Mouse (Mus musculus) intestine, embryonic 15.5 days (tissue): ENCODE measurements at regions not wholly inside any gene's neighbourhood (a gene's known extent, or its start where the extent isn't known, plus 50 kb on each side); places are given as distances from the start of the nearest gene placed in this dataset.
"Not testable (repeated sequence)": the region's sequence is repeated elsewhere in the genome, so short reads cannot be mapped to it uniquely, and the experiment has no call there.

ENCODE experiments used
- ATAC-seq: fragments of 200-750 bp; cut with Nextera tagmentation; 2 replicates; pipeline ENCODE4 v1.8.0; 2017; ENCODE audit warnings: moderate TSS enrichment, moderate library complexity
- H3K27ac ChIP-seq: fragments of 300-500 bp; sonication (generic); 2 replicates; pipeline ENCODE4 v1.5.1; 2015; ENCODE audit warnings: mild to moderate bottlenecking, inconsistent platforms
- H3K27me3 ChIP-seq: fragments of 300-500 bp; sonication (generic); replicated peaks from 2 replicates; pipeline ENCODE4 v1.6.1; 2015; ENCODE audit warnings: inconsistent platforms
- H3K36me3 ChIP-seq: fragments of 300-500 bp; sonication (generic); 2 replicates; pipeline ENCODE4 v1.6.1; 2015; ENCODE audit warnings: inconsistent platforms
- H3K4me1 ChIP-seq: fragments of 300-500 bp; sonication (generic); replicated peaks from 2 replicates; pipeline ENCODE4 v1.6.1; 2015; ENCODE audit warnings: inconsistent platforms
- H3K4me2 ChIP-seq: fragments of 300-500 bp; sonication (generic); replicated peaks from 2 replicates; pipeline ENCODE4 v1.6.1; 2015; ENCODE audit warnings: mild to moderate bottlenecking, inconsistent platforms
- H3K4me3 ChIP-seq: fragments of 300-500 bp; sonication (generic); replicated peaks from 2 replicates; pipeline ENCODE4 v1.5.1; 2015; ENCODE audit warnings: inconsistent platforms
- H3K9ac ChIP-seq: fragments of 300-500 bp; sonication (generic); 2 replicates; pipeline ENCODE4 v1.6.1; 2015; ENCODE audit warnings: inconsistent platforms
- H3K9me3 ChIP-seq: fragments of 300-500 bp; sonication (generic); 2 replicates; pipeline ENCODE4 v1.6.1; 2016; ENCODE audit warnings: inconsistent platforms
- WGBS: fragments of 180-500 bp; shearing (Covaris S2); methylation state at CpG from one replicate; pipeline ENCODE4 v1.1.7; 2015; 5-methylcytosine and 5-hydroxymethylcytosine counted together

DNA sequence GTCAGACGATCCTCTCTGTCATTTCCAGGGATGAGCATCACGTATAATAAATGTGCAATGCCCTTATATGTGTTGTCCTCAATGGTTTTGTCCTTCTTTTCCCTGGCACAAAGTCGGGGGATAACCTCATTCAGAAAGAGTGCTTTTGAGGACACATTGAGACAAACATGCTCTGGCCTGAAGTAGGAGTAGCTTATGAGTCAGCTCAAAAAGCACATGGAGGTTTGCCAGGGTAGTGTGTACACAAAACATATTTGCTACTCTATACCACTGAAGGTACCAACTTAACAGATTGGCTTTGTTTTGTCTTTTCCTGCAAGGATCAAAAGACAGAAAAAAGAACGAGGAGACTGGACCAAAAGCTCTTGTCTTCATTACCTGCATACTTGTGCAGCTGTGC lies 682.1 kb upstream of the Grid2 start:
- Histone ChIP-seq H3K9me3 (no peaks in the 10 kb centered on the region), H3K4me3 (no peak overlapping the region), H3K36me3 (no peaks in the 10 kb centered on the region), H3K4me1 (no peaks in the 10 kb centered on the region), H3K4me2 (no peak overlapping the region), H3K27ac (no peak overlapping the region), H3K27me3 (no peaks in the 10 kb centered on the region), H3K9ac (no peak overlapping the region)
- 69% methylated on average over 4 of the region's 4 CpGs for WGBS
- no peak for ATAC-seq

DNA sequence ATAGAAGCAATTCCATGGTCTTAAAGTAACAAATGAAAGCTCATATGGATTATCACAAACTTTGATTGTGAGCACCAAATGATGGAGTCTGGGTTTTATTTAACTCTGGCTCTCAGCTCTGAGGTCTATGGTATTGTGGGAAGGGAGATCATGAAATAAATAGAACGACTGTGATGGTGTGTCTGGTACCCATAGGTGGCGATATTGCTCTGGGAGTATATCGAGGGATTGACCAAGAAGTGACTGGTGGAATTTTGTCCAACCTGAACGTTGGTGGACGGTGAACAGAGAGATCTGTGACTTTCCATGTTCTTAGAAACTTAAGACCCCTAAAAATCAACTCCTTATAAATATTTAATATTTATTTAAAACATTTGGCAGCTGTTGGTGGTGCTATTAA lies 679.5 kb upstream of the Grid2 start:
- WGBS = 20% methylated on average over 5 of the region's 5 CpGs
- no peak overlapping the region for H3K4me2 ChIP-seq
- no peaks in the 10 kb centered on the region for H3K27me3 ChIP-seq
- no peaks in the 10 kb centered on the region for H3K36me3 ChIP-seq
- no peak for ATAC-seq
- H3K27ac ChIP-seq = no peak overlapping the region
- H3K4me1 ChIP-seq = no peaks in the 10 kb centered on the region
- no peak overlapping the region for H3K4me3 ChIP-seq
- no peak overlapping the region for H3K9ac ChIP-seq
- no peaks in the 10 kb centered on the region for H3K9me3 ChIP-seq

DNA sequence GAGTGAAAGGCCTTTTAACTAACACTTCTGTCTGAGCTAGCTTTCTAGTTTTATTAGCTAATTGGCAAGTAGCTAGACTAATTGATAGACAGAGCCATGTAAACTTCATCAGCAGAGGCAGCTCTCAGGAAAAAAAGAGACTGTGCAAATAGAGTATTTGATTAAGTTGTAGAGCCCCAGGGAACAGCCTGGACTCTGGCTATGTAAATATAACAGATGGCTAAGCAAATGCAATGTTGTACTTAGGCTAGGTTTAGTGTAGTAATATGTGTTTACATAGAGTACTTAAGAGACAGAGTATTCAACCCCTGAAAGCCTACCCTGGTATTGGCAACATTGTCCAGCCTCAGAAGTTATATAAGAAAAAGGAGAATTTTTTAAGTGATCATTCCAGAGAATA lies 635.1 kb upstream of the Grid2 start:
- no peak overlapping the region for H3K9ac ChIP-seq
- no peak overlapping the region for H3K4me2 ChIP-seq
- H3K4me3 ChIP-seq = no peak overlapping the region
- H3K9me3 ChIP-seq = no peaks in the 10 kb centered on the region
- no peak overlapping the region for H3K27ac ChIP-seq
- H3K36me3 ChIP-seq = no peaks in the 10 kb centered on the region
- ATAC-seq = peak; percentile 83
- no peaks in the 10 kb centered on the region for H3K27me3 ChIP-seq
- no peaks in the 10 kb centered on the region for H3K4me1 ChIP-seq

DNA sequence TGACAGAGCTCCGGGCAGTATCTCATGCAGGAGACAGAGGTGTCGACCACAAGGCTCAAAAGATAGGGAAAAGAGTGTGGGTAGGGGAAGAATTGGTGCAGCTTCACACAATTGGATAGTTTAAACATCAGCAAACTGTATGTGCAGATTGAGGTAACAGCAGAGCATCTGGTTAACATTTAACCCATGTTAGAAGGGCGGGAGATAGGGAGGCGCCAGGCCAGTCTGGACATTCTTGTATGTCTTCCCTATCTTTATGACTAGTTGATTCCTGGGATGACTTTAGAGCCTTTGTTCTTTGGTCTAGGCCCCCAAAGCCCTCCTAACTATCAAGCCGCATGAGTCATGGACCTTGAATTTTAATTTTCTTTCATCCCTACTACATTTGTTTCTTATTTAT lies 587.6 kb upstream of the Grid2 start:
- not testable (repeated sequence) for H3K27me3 ChIP-seq, H3K4me3 ChIP-seq, H3K4me1 ChIP-seq, H3K4me2 ChIP-seq, H3K9ac ChIP-seq, H3K27ac ChIP-seq, H3K36me3 ChIP-seq, H3K9me3 ChIP-seq
- ATAC-seq = peak; percentile 71
- WGBS = 58% methylated on average over 5 of the region's 5 CpGs

DNA sequence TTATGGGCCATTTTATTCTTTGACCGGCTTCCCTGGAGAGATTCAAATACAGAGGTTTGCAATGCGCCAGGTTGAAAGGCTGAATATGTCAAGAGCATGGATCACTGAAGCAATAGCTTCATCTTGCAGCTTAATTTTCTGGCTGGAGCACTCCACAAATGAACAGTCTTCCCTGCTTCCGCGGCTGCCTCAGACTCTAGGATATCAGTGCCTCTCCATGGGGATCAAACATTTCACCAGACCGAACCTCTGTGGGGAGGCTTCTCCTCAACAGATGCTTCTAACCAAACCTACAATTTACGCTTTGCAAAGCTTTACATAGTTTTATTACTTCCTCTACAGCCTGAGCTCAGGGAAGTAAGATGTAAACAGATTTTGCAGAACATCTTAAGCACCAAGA lies 537.3 kb upstream of the Grid2 start:
- H3K9me3 ChIP-seq = no peaks in the 10 kb centered on the region
- H3K4me1 ChIP-seq = no peaks in the 10 kb centered on the region
- no peak overlapping the region for H3K27ac ChIP-seq
- peak; percentile 45; the same call in 1 of the 2 replicates for ATAC-seq
- no peak overlapping the region for H3K4me3 ChIP-seq
- WGBS = 41% methylated on average over 6 of the region's 6 CpGs
- H3K4me2 ChIP-seq = no peak overlapping the region
- no peaks in the 10 kb centered on the region for H3K36me3 ChIP-seq
- no peak overlapping the region for H3K9ac ChIP-seq
- H3K27me3 ChIP-seq = no peaks in the 10 kb centered on the region

DNA sequence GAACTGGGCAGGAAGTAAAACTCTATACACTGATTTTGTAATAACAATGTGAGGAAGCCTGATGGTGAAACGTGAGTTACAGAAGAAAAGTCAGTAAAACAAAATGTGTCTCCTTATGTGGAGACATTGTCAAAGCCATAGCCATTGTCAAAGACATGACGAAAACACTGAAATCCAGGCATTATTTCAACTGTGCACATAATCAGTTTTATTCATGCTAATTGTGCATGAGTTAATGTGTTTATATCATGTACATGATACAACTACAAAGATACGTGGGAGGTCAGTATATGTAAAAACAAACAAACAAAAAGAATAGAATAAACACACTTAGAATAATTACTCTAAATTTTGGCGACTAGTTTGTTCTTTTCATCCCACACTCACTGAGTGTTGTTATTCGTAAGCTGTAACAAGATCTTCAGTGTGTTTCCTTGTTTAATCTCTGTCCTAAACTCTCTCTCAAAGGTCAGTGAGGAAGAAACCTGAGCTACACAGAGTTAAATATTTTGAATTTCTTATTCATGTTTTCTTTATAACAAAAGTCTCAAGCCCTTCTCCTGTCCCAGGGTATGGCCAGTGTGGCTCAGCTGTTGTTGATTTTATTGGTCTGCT lies 536.0 kb upstream of the Grid2 start:
- Histone ChIP-seq H3K4me1 (no peaks in the 10 kb centered on the region), H3K27ac (no peak overlapping the region), H3K27me3 (no peaks in the 10 kb centered on the region), H3K9ac (no peak overlapping the region), H3K4me2 (no peak overlapping the region), H3K4me3 (no peak overlapping the region), H3K9me3 (no peaks in the 10 kb centered on the region), H3K36me3 (no peaks in the 10 kb centered on the region)
- WGBS = 54% methylated on average over 5 of the region's 5 CpGs
- no peak for ATAC-seq
